Mouse (Mus musculus) neural tube, embryonic 13.5 days (tissue): ENCODE results near the gene Itpripl1. TPM values are rescaled to one million over a fixed set of nuclear protein-coding genes. Genes with fewer than 3 reads are reported as not detected.
"Not testable (repeated sequence)": the region's sequence is repeated elsewhere in the genome, so short reads cannot be mapped to it uniquely, and the experiment has no call there.

ENCODE experiments used
- ATAC-seq: fragments of 200-750 bp; cut with Nextera tagmentation; 2 replicates; pipeline ENCODE4 v1.8.0; 2017; ENCODE audit warnings: low read depth, mild to moderate bottlenecking, moderate TSS enrichment, moderate library complexity
- H3K27ac ChIP-seq: fragments of 300-500 bp; sonication (generic); replicated peaks from 2 replicates; pipeline ENCODE4 v1.5.1; 2015; ENCODE audit warnings: moderate library complexity, mild to moderate bottlenecking, inconsistent platforms
- H3K27me3 ChIP-seq: fragments of 300-500 bp; sonication (generic); 2 replicates; pipeline ENCODE4 v1.6.1; 2015; ENCODE audit warnings: mild to moderate bottlenecking, inconsistent platforms
- H3K36me3 ChIP-seq: fragments of 300-500 bp; sonication (generic); 2 replicates; pipeline ENCODE4 v1.6.1; 2015; ENCODE audit warnings: mild to moderate bottlenecking, inconsistent platforms
- H3K4me1 ChIP-seq: fragments of 300-500 bp; sonication (generic); replicated peaks from 2 replicates; pipeline ENCODE4 v1.6.1; 2015; ENCODE audit warnings: inconsistent platforms
- H3K4me2 ChIP-seq: fragments of 300-500 bp; sonication (generic); 2 replicates; pipeline ENCODE4 v1.6.1; 2015; ENCODE audit warnings: inconsistent platforms, mild to moderate bottlenecking, moderate library complexity
- H3K4me3 ChIP-seq: fragments of 300-500 bp; sonication (generic); 2 replicates; pipeline ENCODE4 v1.5.1; 2015; ENCODE audit warnings: mild to moderate bottlenecking, inconsistent platforms
- H3K9ac ChIP-seq: fragments of 300-500 bp; sonication (generic); 2 replicates; pipeline ENCODE4 v1.6.1; 2015; ENCODE audit warnings: moderate library complexity, mild to moderate bottlenecking, inconsistent platforms
- H3K9me3 ChIP-seq: fragments of 300-500 bp; sonication (generic); 2 replicates; pipeline ENCODE4 v1.6.1; 2016; ENCODE audit warnings: inconsistent platforms
- WGBS: fragments of 180-500 bp; shearing (Covaris S2); methylation state at CpG from one replicate; pipeline ENCODE4 v1.1.7; 2015; 5-methylcytosine and 5-hydroxymethylcytosine counted together
- polyA plus RNA-seq: library from polyadenylated mRNA; unstranded; fragments of >200 nt; fragmentation: Nextera tagmentation; extraction: Ambion mirVana; gene quantifications from 2 replicates; pipeline ENCODE4 v1.2.1, GENCODE M21; 2015

The Itpripl1 gene
- 15.0 and 16.4 TPM in 2 replicates for polyA plus RNA-seq

- Histone ChIP-seq H3K9ac (peak within 1 kb of the TSS; percentile 71), H3K9me3 (no peaks in the 10 kb centered on the region), H3K4me1 (peaks cover 18% of the 10 kb centered on the region), H3K27ac (no peak within 1 kb of the TSS), H3K27me3 (0 out of 2 replicates have a peak, but pooled peaks cover 4% of the 10 kb centered on the region), H3K36me3 (peaks cover 7% of the 10 kb centered on the region; the same call in 1 of the 2 replicates), H3K4me3 (peak within 1 kb of the TSS; percentile 60), H3K4me2 (peak within 1 kb of the TSS; percentile 79)
- WGBS, result 3% methylated on average over 31 of the region's 31 CpGs
- ATAC-seq, result peak; percentile 82
These were observed at the start of gene Itpripl1 for GRCm38 (mm10) chr2:127143158-127144063. Gene Itpripl1 (minus strand): TSS chr2:127143442.

- H3K9me3 ChIP-seq, result no peaks in the 10 kb centered on the region
- no peak overlapping the region for H3K4me3 ChIP-seq
- ATAC-seq, result no peak
- H3K4me1 ChIP-seq, result no peaks in the 10 kb centered on the region
- H3K27ac ChIP-seq, result no peak overlapping the region
- no peak overlapping the region for H3K9ac ChIP-seq
- H3K36me3 ChIP-seq, result no peaks in the 10 kb centered on the region
- H3K4me2 ChIP-seq, result no peak overlapping the region
- H3K27me3 ChIP-seq, result 0 out of 2 replicates have a peak, but pooled peaks cover 2% of the 10 kb centered on the region
These were observed 46.3 kb upstream of the Itpripl1 start for GRCm38 (mm10) chr2:127189574-127189973.

- Histone ChIP-seq H3K9me3 (no peaks in the 10 kb centered on the region), H3K4me1 (peaks cover 6% of the 10 kb centered on the region), H3K4me2 (peak overlapping the region; percentile 70), H3K9ac (peak overlapping the region; percentile 77), H3K36me3 (no peaks in the 10 kb centered on the region), H3K27me3 (peaks cover 9% of the 10 kb centered on the region; the same call in 1 of the 2 replicates), H3K4me3 (peak overlapping the region; percentile 52), H3K27ac (peak overlapping the region; percentile 88)
- peak; percentile 100 for ATAC-seq
- WGBS, result 2% methylated on average over 17 of the region's 17 CpGs
These were observed 39.5 kb upstream of the Itpripl1 start for GRCm38 (mm10) chr2:127182598-127183381.

- WGBS, result 14% methylated on average over 1 of the region's 1 CpGs
- H3K9me3 ChIP-seq, H3K4me3 ChIP-seq, H3K4me2 ChIP-seq, H3K36me3 ChIP-seq, H3K9ac ChIP-seq, H3K4me1 ChIP-seq, H3K27ac ChIP-seq, ATAC-seq, H3K27me3 ChIP-seq: not testable (repeated sequence)
These were observed 23.0 kb upstream of the Itpripl1 start for GRCm38 (mm10) chr2:127166261-127166660.

GRCm38 (mm10) chr2:127165675-127166074 is 22.4 kb upstream of the Itpripl1 start:
- no peaks in the 10 kb centered on the region for H3K9me3 ChIP-seq
- H3K4me2 ChIP-seq, result no peak overlapping the region
- WGBS, result 66% methylated on average over 4 of the region's 4 CpGs
- H3K4me3 ChIP-seq, result no peak overlapping the region
- H3K9ac ChIP-seq, result no peak overlapping the region
- H3K27ac ChIP-seq, result no peak overlapping the region
- 0 out of 2 replicates have a peak, but pooled peaks cover 5% of the 10 kb centered on the region for H3K27me3 ChIP-seq
- no peaks in the 10 kb centered on the region for H3K4me1 ChIP-seq
- no peaks in the 10 kb centered on the region for H3K36me3 ChIP-seq
- ATAC-seq, result no peak

- Histone ChIP-seq H3K4me1 (peaks cover 18% of the 10 kb centered on the region), H3K9ac (no peak overlapping the region), H3K27me3 (0 out of 2 replicates have a peak, but pooled peaks cover 4% of the 10 kb centered on the region), H3K4me2 (no peak overlapping the region), H3K9me3 (no peaks in the 10 kb centered on the region; the same call in 1 of the 2 replicates), H3K4me3 (no peak overlapping the region), H3K36me3 (no peaks in the 10 kb centered on the region; the same call in 1 of the 2 replicates), H3K27ac (no peak overlapping the region)
- WGBS, result 91% methylated on average over 3 of the region's 3 CpGs
- no peak for ATAC-seq
These were observed 2.5 kb upstream of the Itpripl1 start for GRCm38 (mm10) chr2:127145699-127146098.

GRCm38 (mm10) chr2:127142577-127143157 is 575 bp downstream of the Itpripl1 start:
- no peaks in the 10 kb centered on the region for H3K9me3 ChIP-seq
- no peak overlapping the region for H3K27ac ChIP-seq
- peaks cover 7% of the 10 kb centered on the region; the same call in 1 of the 2 replicates for H3K36me3 ChIP-seq
- peak overlapping the region; percentile 71 for H3K9ac ChIP-seq
- H3K4me2 ChIP-seq, result peak overlapping the region; percentile 79
- 0 out of 2 replicates have a peak, but pooled peaks have one; percentile 5 for ATAC-seq
- peaks cover 21% of the 10 kb centered on the region for H3K4me1 ChIP-seq
- H3K27me3 ChIP-seq, result 0 out of 2 replicates have a peak, but pooled peaks cover 4% of the 10 kb centered on the region
- 14% methylated on average over 6 of the region's 6 CpGs for WGBS
- peak overlapping the region; percentile 60 for H3K4me3 ChIP-seq

- Histone ChIP-seq H3K9ac (peak overlapping the region; percentile 71; the same call in 1 of the 2 replicates), H3K27ac (no peak overlapping the region), H3K4me3 (peak overlapping the region; percentile 60; the same call in 1 of the 2 replicates), H3K36me3 (peaks cover 7% of the 10 kb centered on the region; the same call in 1 of the 2 replicates), H3K9me3 (no peaks in the 10 kb centered on the region), H3K27me3 (0 out of 2 replicates have a peak, but pooled peaks cover 4% of the 10 kb centered on the region), H3K4me2 (peak overlapping the region; percentile 79), H3K4me1 (peaks cover 28% of the 10 kb centered on the region)
- WGBS, result 89% methylated on average over 10 of the region's 10 CpGs
- no peak for ATAC-seq
These were observed 1.2 kb downstream of the Itpripl1 start for GRCm38 (mm10) chr2:127142031-127142430.

- ATAC-seq, result no peak
- H3K4me3 ChIP-seq, result no peak overlapping the region
- no peak overlapping the region for H3K9ac ChIP-seq
- 0 out of 2 replicates have a peak, but pooled peaks cover 4% of the 10 kb centered on the region for H3K27me3 ChIP-seq
- H3K4me1 ChIP-seq, result peaks cover 39% of the 10 kb centered on the region
- peaks cover 7% of the 10 kb centered on the region; the same call in 1 of the 2 replicates for H3K36me3 ChIP-seq
- H3K9me3 ChIP-seq, result no peaks in the 10 kb centered on the region
- H3K4me2 ChIP-seq, result no peak overlapping the region
- no peak overlapping the region for H3K27ac ChIP-seq
- WGBS, result 97% methylated on average over 7 of the region's 7 CpGs
These were observed 3.2 kb downstream of the Itpripl1 start for GRCm38 (mm10) chr2:127140011-127140410.

- no peaks in the 10 kb centered on the region for H3K9me3 ChIP-seq
- H3K27ac ChIP-seq, result no peak overlapping the region
- H3K4me3 ChIP-seq, result no peak overlapping the region
- no peak overlapping the region for H3K9ac ChIP-seq
- 97% methylated on average over 1 of the region's 1 CpGs for WGBS
- no peak for ATAC-seq
- 0 out of 2 replicates have a peak, but pooled peaks cover 4% of the 10 kb centered on the region for H3K27me3 ChIP-seq
- H3K4me2 ChIP-seq, result no peak overlapping the region
- peaks cover 7% of the 10 kb centered on the region; the same call in 1 of the 2 replicates for H3K36me3 ChIP-seq
- H3K4me1 ChIP-seq, result peaks cover 41% of the 10 kb centered on the region
These were observed 3.6 kb downstream of the Itpripl1 start for GRCm38 (mm10) chr2:127139605-127140004.

- ATAC-seq, result no peak
- Histone ChIP-seq H3K36me3 (peaks cover 7% of the 10 kb centered on the region; the same call in 1 of the 2 replicates), H3K4me1 (peaks cover 46% of the 10 kb centered on the region), H3K9me3 (no peaks in the 10 kb centered on the region), H3K4me3 (no peak overlapping the region), H3K4me2 (no peak overlapping the region), H3K27ac (no peak overlapping the region), H3K27me3 (0 out of 2 replicates have a peak, but pooled peaks cover 3% of the 10 kb centered on the region), H3K9ac (no peak overlapping the region)
- WGBS, result 96% methylated on average over 8 of the region's 8 CpGs
These were observed 4.1 kb downstream of the Itpripl1 start for GRCm38 (mm10) chr2:127139094-127139493.
